Mouse (Mus musculus): ENCODE results near the gene Cog2. TPM values are rescaled to one million over a fixed set of nuclear protein-coding genes. Genes with fewer than 3 reads are reported as not detected.

Gene Cog2
- polyA plus RNA-seq, 1 experiment from 2014 or later, result 36.9 TPM

- Histone ChIP-seq H3K4me2 (replicated peaks; ENCODE audit: low read depth, low read length) (no peak overlapping the region), H3K36me3 (ENCODE audit: control insufficient read depth, insufficient read depth, low read length) (no peaks in the 10 kb centered on the region), H3K4me1 (ENCODE audit: control insufficient read depth, insufficient read depth, low read length) (no peaks in the 10 kb centered on the region), H3K4me3 (ENCODE audit: low read depth, low read length) (no peak overlapping the region), H3K9ac (replicated peaks; ENCODE audit: low read depth, low read length) (no peak overlapping the region), H3K9me3 (ENCODE audit: control insufficient read depth, low read depth, low read length) (no peaks in the 10 kb centered on the region), H3K27ac (ENCODE audit: low read length) (no peak overlapping the region), H3K27me3 (ENCODE audit: control insufficient read depth, insufficient read depth, low read length) (no peaks in the 10 kb centered on the region)
- ATAC-seq (ENCODE audit: insufficient number of reproducible peaks, insufficient read depth, low FRiP score, low read depth), result no peak
Observed at GRCm38 (mm10) chr8:124505626-124506025, 14.9 kb upstream of the Cog2 start.

GRCm38 (mm10) chr8:124507572-124508320 lies 12.8 kb upstream of the Cog2 start:
- no peaks in the 10 kb centered on the region for H3K27me3 ChIP-seq (ENCODE audit: control insufficient read depth, insufficient read depth, low read length)
- H3K4me3 ChIP-seq (ENCODE audit: low read depth, low read length), result no peak overlapping the region
- H3K4me1 ChIP-seq (ENCODE audit: control insufficient read depth, insufficient read depth, low read length), result no peaks in the 10 kb centered on the region
- no peaks in the 10 kb centered on the region for H3K9me3 ChIP-seq (ENCODE audit: control insufficient read depth, low read depth, low read length)
- no peak for ATAC-seq (ENCODE audit: insufficient number of reproducible peaks, insufficient read depth, low FRiP score, low read depth)
- 73% methylated on average over 8 of the region's 8 CpGs for WGBS
- no peak overlapping the region for H3K27ac ChIP-seq (ENCODE audit: low read length)
- H3K36me3 ChIP-seq (ENCODE audit: control insufficient read depth, insufficient read depth, low read length), result no peaks in the 10 kb centered on the region
- no peak overlapping the region for H3K4me2 ChIP-seq (replicated peaks; ENCODE audit: low read depth, low read length)
- H3K9ac ChIP-seq (replicated peaks; ENCODE audit: low read depth, low read length), result no peak overlapping the region

GRCm38 (mm10) chr8:124508321-124508695 lies 12.3 kb upstream of the Cog2 start:
- no peaks in the 10 kb centered on the region for H3K4me1 ChIP-seq (ENCODE audit: control insufficient read depth, insufficient read depth, low read length)
- no peak for ATAC-seq (ENCODE audit: insufficient number of reproducible peaks, insufficient read depth, low FRiP score, low read depth)
- WGBS, result 72% methylated on average over 6 of the region's 6 CpGs
- H3K36me3 ChIP-seq (ENCODE audit: control insufficient read depth, insufficient read depth, low read length), result no peaks in the 10 kb centered on the region
- no peak overlapping the region for H3K4me2 ChIP-seq (replicated peaks; ENCODE audit: low read depth, low read length)
- H3K4me3 ChIP-seq (ENCODE audit: low read depth, low read length), result no peak overlapping the region
- no peaks in the 10 kb centered on the region for H3K27me3 ChIP-seq (ENCODE audit: control insufficient read depth, insufficient read depth, low read length)
- H3K9ac ChIP-seq (replicated peaks; ENCODE audit: low read depth, low read length), result no peak overlapping the region
- no peak overlapping the region for H3K27ac ChIP-seq (ENCODE audit: low read length)
- no peaks in the 10 kb centered on the region for H3K9me3 ChIP-seq (ENCODE audit: control insufficient read depth, low read depth, low read length)

- Histone ChIP-seq H3K4me2 (replicated peaks; ENCODE audit: low read depth, low read length) (no peak overlapping the region), H3K27ac (ENCODE audit: low read length) (no peak overlapping the region), H3K9me3 (ENCODE audit: control insufficient read depth, low read depth, low read length) (no peaks in the 10 kb centered on the region), H3K4me3 (ENCODE audit: low read depth, low read length) (no peak overlapping the region), H3K27me3 (ENCODE audit: control insufficient read depth, insufficient read depth, low read length) (no peaks in the 10 kb centered on the region), H3K36me3 (ENCODE audit: control insufficient read depth, insufficient read depth, low read length) (no peaks in the 10 kb centered on the region), H3K4me1 (ENCODE audit: control insufficient read depth, insufficient read depth, low read length) (no peaks in the 10 kb centered on the region), H3K9ac (replicated peaks; ENCODE audit: low read depth, low read length) (no peak overlapping the region)
- no peak for ATAC-seq (ENCODE audit: insufficient number of reproducible peaks, insufficient read depth, low FRiP score, low read depth)
- WGBS, result 79% methylated on average over 3 of the region's 3 CpGs
Observed at GRCm38 (mm10) chr8:124509156-124509555, 11.4 kb upstream of the Cog2 start.

GRCm38 (mm10) chr8:124516039-124516438 lies 4.5 kb upstream of the Cog2 start:
- H3K9ac ChIP-seq (replicated peaks; ENCODE audit: low read depth, low read length), result no peak overlapping the region
- no peak overlapping the region for H3K4me3 ChIP-seq (ENCODE audit: low read depth, low read length)
- no peak overlapping the region for H3K4me2 ChIP-seq (replicated peaks; ENCODE audit: low read depth, low read length)
- no peaks in the 10 kb centered on the region for H3K27me3 ChIP-seq (ENCODE audit: control insufficient read depth, insufficient read depth, low read length)
- no peak for ATAC-seq (ENCODE audit: insufficient number of reproducible peaks, insufficient read depth, low FRiP score, low read depth)
- no peak overlapping the region for H3K27ac ChIP-seq (ENCODE audit: low read length)
- no peaks in the 10 kb centered on the region for H3K9me3 ChIP-seq (ENCODE audit: control insufficient read depth, low read depth, low read length)
- WGBS, result 65% methylated on average over 3 of the region's 3 CpGs
- no peaks in the 10 kb centered on the region for H3K4me1 ChIP-seq (ENCODE audit: control insufficient read depth, insufficient read depth, low read length)
- H3K36me3 ChIP-seq (ENCODE audit: control insufficient read depth, insufficient read depth, low read length), result no peaks in the 10 kb centered on the region

GRCm38 (mm10) chr8:124516525-124516924 lies 4.0 kb upstream of the Cog2 start:
- no peak for ATAC-seq (ENCODE audit: insufficient number of reproducible peaks, insufficient read depth, low FRiP score, low read depth)
- Histone ChIP-seq H3K4me2 (replicated peaks; ENCODE audit: low read depth, low read length) (no peak overlapping the region), H3K4me3 (ENCODE audit: low read depth, low read length) (no peak overlapping the region), H3K9me3 (ENCODE audit: control insufficient read depth, low read depth, low read length) (no peaks in the 10 kb centered on the region), H3K9ac (replicated peaks; ENCODE audit: low read depth, low read length) (no peak overlapping the region), H3K27me3 (ENCODE audit: control insufficient read depth, insufficient read depth, low read length) (no peaks in the 10 kb centered on the region), H3K27ac (ENCODE audit: low read length) (no peak overlapping the region), H3K4me1 (ENCODE audit: control insufficient read depth, insufficient read depth, low read length) (peaks cover 3% of the 10 kb centered on the region), H3K36me3 (ENCODE audit: control insufficient read depth, insufficient read depth, low read length) (no peaks in the 10 kb centered on the region)
- WGBS, result 65% methylated on average over 6 of the region's 6 CpGs

- no peak overlapping the region for H3K4me2 ChIP-seq (replicated peaks; ENCODE audit: low read depth, low read length)
- no peak overlapping the region for H3K27ac ChIP-seq (ENCODE audit: low read length)
- no peak for ATAC-seq (ENCODE audit: insufficient number of reproducible peaks, insufficient read depth, low FRiP score, low read depth)
- no peak overlapping the region for H3K4me3 ChIP-seq (ENCODE audit: low read depth, low read length)
- no peaks in the 10 kb centered on the region for H3K36me3 ChIP-seq (ENCODE audit: control insufficient read depth, insufficient read depth, low read length)
- no peak overlapping the region for H3K9ac ChIP-seq (replicated peaks; ENCODE audit: low read depth, low read length)
- 70% methylated on average over 6 of the region's 6 CpGs for WGBS
- no peaks in the 10 kb centered on the region for H3K9me3 ChIP-seq (ENCODE audit: control insufficient read depth, low read depth, low read length)
- H3K4me1 ChIP-seq (ENCODE audit: control insufficient read depth, insufficient read depth, low read length), result peaks cover 8% of the 10 kb centered on the region
- no peaks in the 10 kb centered on the region for H3K27me3 ChIP-seq (ENCODE audit: control insufficient read depth, insufficient read depth, low read length)
Observed at GRCm38 (mm10) chr8:124517142-124517541, 3.4 kb upstream of the Cog2 start.

GRCm38 (mm10) chr8:124521946-124522345 lies 1.4 kb downstream of the Cog2 start:
- no peak for ATAC-seq (ENCODE audit: insufficient number of reproducible peaks, insufficient read depth, low FRiP score, low read depth)
- Histone ChIP-seq H3K9ac (replicated peaks; ENCODE audit: low read depth, low read length) (no peak overlapping the region), H3K27ac (ENCODE audit: low read length) (no peak overlapping the region), H3K9me3 (ENCODE audit: control insufficient read depth, low read depth, low read length) (no peaks in the 10 kb centered on the region), H3K36me3 (ENCODE audit: control insufficient read depth, insufficient read depth, low read length) (peaks cover 12% of the 10 kb centered on the region; the same call in 1 of the 2 replicates), H3K4me1 (ENCODE audit: control insufficient read depth, insufficient read depth, low read length) (peaks cover 8% of the 10 kb centered on the region), H3K4me3 (ENCODE audit: low read depth, low read length) (no peak overlapping the region), H3K4me2 (replicated peaks; ENCODE audit: low read depth, low read length) (peak overlapping the region; percentile 87; the same call in 1 of the 2 replicates), H3K27me3 (ENCODE audit: control insufficient read depth, insufficient read depth, low read length) (no peaks in the 10 kb centered on the region)
- 93% methylated on average over 6 of the region's 6 CpGs for whole genome bisulfite sequencing

- Histone ChIP-seq H3K9me3 (ENCODE audit: control insufficient read depth, low read depth, low read length) (no peaks in the 10 kb centered on the region), H3K4me1 (ENCODE audit: control insufficient read depth, insufficient read depth, low read length) (peaks cover 7% of the 10 kb centered on the region), H3K27me3 (ENCODE audit: control insufficient read depth, insufficient read depth, low read length) (no peaks in the 10 kb centered on the region), H3K9ac (replicated peaks; ENCODE audit: low read depth, low read length) (no peak overlapping the region), H3K36me3 (ENCODE audit: control insufficient read depth, insufficient read depth, low read length) (peaks cover 35% of the 10 kb centered on the region), H3K4me3 (ENCODE audit: low read depth, low read length) (no peak overlapping the region), H3K4me2 (replicated peaks; ENCODE audit: low read depth, low read length) (no peak overlapping the region), H3K27ac (ENCODE audit: low read length) (no peak overlapping the region)
- 96% methylated on average over 11 of the region's 11 CpGs for WGBS
- no peak for ATAC-seq (ENCODE audit: insufficient number of reproducible peaks, insufficient read depth, low FRiP score, low read depth)
Observed at GRCm38 (mm10) chr8:124526261-124526660, 5.7 kb downstream of the Cog2 start.
